Mouse (Mus musculus) heart, postnatal 14 days (tissue): Measurements from ENCODE around the gene Ston1. TPM values are rescaled to one million over a fixed set of nuclear protein-coding genes. Genes with fewer than 3 reads are reported as not detected.

ENCODE experiments used
- DNase-seq, 2 experiments: peaks; one replicate each; pipeline ENCODE4 v3.0.0; 2021 to 2022
- intact Hi-C: fragments of 180-260 bp; cut with DNase I; formaldehyde crosslinking; loops from one replicate; pipeline ENCODE4 v1.15.1; 2025
- total RNA-seq, 2 experiments: library from RNA; stranded (reverse); gene quantifications; 2 replicates each; pipeline ENCODE4 v1.2.3; 2021

Ston1 gene
- total RNA-seq, 2 experiments from 2014 or later: 25.4 to 25.6 TPM

GRCm38 (mm10) chr17:88582999-88583398, 14.5 kb upstream of the Ston1 start:
- intact Hi-C loops: no loop called here
- no peak for DNase-seq

GRCm38 (mm10) chr17:88583411-88583810, 14.1 kb upstream of the Ston1 start:
- DNase-seq: no peak
- intact Hi-C loops: no loop called here

- DNase-seq: no peak
- intact Hi-C loops: no loop called here
These were observed 10.1 kb upstream of the Ston1 start for GRCm38 (mm10) chr17:88587371-88587770.

- intact Hi-C loops: no loop called here
- DNase-seq: no peak
These were observed 9.3 kb upstream of the Ston1 start for GRCm38 (mm10) chr17:88588228-88588627.

GRCm38 (mm10) chr17:88590251-88590650, 7.2 kb upstream of the Ston1 start:
- DNase-seq: no peak
- intact Hi-C loops: no loop called here

- intact Hi-C loops: no loop called here
These were observed 2.4 kb upstream of the Ston1 start for GRCm38 (mm10) chr17:88595071-88595470.

GRCm38 (mm10) chr17:88596068-88596467, 1.4 kb upstream of the Ston1 start:
- DNase-seq: no peak
- intact Hi-C loops: loop anchor here (2.0 kb wide), 1 partner anchor 45 kb away; no protein-coding TSS in a partner anchor

More at GRCm38 (mm10) chr17:88595071-88595470, 2.4 kb upstream of the Ston1 start:
- no peak for DNase-seq

GRCm38 (mm10) chr17:88596544-88597221, 801 bp upstream of the Ston1 start:
- DNase-seq: no peak
- intact Hi-C loops: loop anchor here (2.0 kb wide), 1 partner anchor 44 kb away; no protein-coding TSS in a partner anchor

- intact Hi-C loops: loop anchor here (1.0 kb wide), 1 partner anchor 31 kb away; no protein-coding TSS in a partner anchor
- no peak for DNase-seq
These were observed 554 bp downstream of the Ston1 start for GRCm38 (mm10) chr17:88598056-88598420.

- DNase-seq: no peak
- intact Hi-C loops: loop anchor here (1.0 kb wide), 1 partner anchor 31 kb away; no protein-coding TSS in a partner anchor
These were observed 1.3 kb downstream of the Ston1 start for GRCm38 (mm10) chr17:88598570-88599368.

- no peak for DNase-seq
- intact Hi-C loops: no loop called here
These were observed 3.1 kb downstream of the Ston1 start for GRCm38 (mm10) chr17:88600492-88601026.

- no peak for DNase-seq
- intact Hi-C loops: no loop called here
These were observed 6.5 kb downstream of the Ston1 start for GRCm38 (mm10) chr17:88603943-88604342.

GRCm38 (mm10) chr17:88606056-88606455, 8.6 kb downstream of the Ston1 start:
- intact Hi-C loops: no loop called here
- DNase-seq: no peak

- intact Hi-C loops: no loop called here
- DNase-seq: no peak
These were observed 11.9 kb downstream of the Ston1 start for GRCm38 (mm10) chr17:88609361-88609760.

GRCm38 (mm10) chr17:88611057-88611456, 13.6 kb downstream of the Ston1 start:
- intact Hi-C loops: no loop called here
- DNase-seq: no peak

- DNase-seq: no peak
- intact Hi-C loops: no loop called here
These were observed 15.7 kb downstream of the Ston1 start for GRCm38 (mm10) chr17:88613172-88613571.

- no peak for DNase-seq
- intact Hi-C loops: no loop called here
These were observed 16.2 kb downstream of the Ston1 start for GRCm38 (mm10) chr17:88613721-88614120.

- intact Hi-C loops: no loop called here
- peak in 1 of 2 experiments; percentile 43 for DNase-seq
These were observed 16.8 kb downstream of the Ston1 start for GRCm38 (mm10) chr17:88614234-88614633.

GRCm38 (mm10) chr17:88614733-88615132, 17.2 kb downstream of the Ston1 start:
- intact Hi-C loops: no loop called here
- no peak for DNase-seq

- intact Hi-C loops: no loop called here
- no peak for DNase-seq
These were observed 18.1 kb downstream of the Ston1 start for GRCm38 (mm10) chr17:88615492-88616155.

- intact Hi-C loops: no loop called here
- no peak for DNase-seq
These were observed 23.5 kb downstream of the Ston1 start for GRCm38 (mm10) chr17:88620935-88621334.
